Mouse (Mus musculus) MEL (cell line): ENCODE measurements around the gene Cbx6. TPM values are rescaled to one million over a fixed set of nuclear protein-coding genes. Genes with fewer than 3 reads are reported as not detected.

Experiments used
- DNase-seq: peaks from one replicate; pipeline ENCODE4 v3.0.0; 2011; ENCODE audit warnings: low read depth, low spot score
- H3K27ac ChIP-seq: 2 replicates; pipeline ENCODE4 v1.5.1; 2012; ENCODE audit warnings: low read depth, mild to moderate bottlenecking, control low read depth, low read length, moderate library complexity; ENCODE audit not compliant: control insufficient read depth
- H3K27me3 ChIP-seq, 2 experiments: fragments of 150-350 bp in 1 of 2; sonication (generic) in 1 of 2; 2 replicates each; pipeline ENCODE4 v1.6.1; 2012; ENCODE audit warnings: low read length in 2 of 2, mild to moderate bottlenecking in 2 of 2, improper control_type of control experiment in 1 of 2, moderate library complexity in 1 of 2; ENCODE audit not compliant: insufficient read depth in 2 of 2, control insufficient read depth in 1 of 2
- H3K36me3 ChIP-seq, 2 experiments: 2 replicates each; pipeline ENCODE4 v1.6.1; 2012 to 2014; ENCODE audit warnings: low read length in 2 of 2, improper control_type of control experiment in 1 of 2, inconsistent platforms in 1 of 2, mild to moderate bottlenecking in 1 of 2; ENCODE audit not compliant: insufficient read depth in 2 of 2, control insufficient read depth in 1 of 2
- H3K4me1 ChIP-seq, 2 experiments: fragments of 150-350 bp in 1 of 2; sonication (generic) in 1 of 2; 2 replicates each; pipeline ENCODE4 v1.6.1; 2012; ENCODE audit warnings: low read length in 2 of 2, improper control_type of control experiment in 1 of 2, mild to moderate bottlenecking in 1 of 2; ENCODE audit not compliant: insufficient read depth in 2 of 2, control insufficient read depth in 1 of 2
- H3K4me3 ChIP-seq, 2 experiments: fragments of 150-350 bp in 1 of 2; sonication (generic) in 1 of 2; 2 replicates each; pipeline ENCODE4 v1.5.1; 2012; ENCODE audit warnings: low read depth in 2 of 2, low read length in 2 of 2, mild to moderate bottlenecking in 2 of 2, moderate library complexity in 2 of 2, control low read depth in 1 of 2, improper control_type of control experiment in 1 of 2; ENCODE audit not compliant: control insufficient read depth in 1 of 2, insufficient read depth in 1 of 2
- H3K79me2 ChIP-seq: 2 replicates; pipeline ENCODE4 v1.6.1; 2012; ENCODE audit warnings: mild to moderate bottlenecking, low read length, moderate library complexity; ENCODE audit not compliant: control insufficient read depth, poor library complexity, insufficient read depth
- H3K9ac ChIP-seq: 2 replicates; pipeline ENCODE4 v1.6.1; 2012; ENCODE audit warnings: low read depth, mild to moderate bottlenecking, control low read depth, low read length, moderate library complexity; ENCODE audit not compliant: control insufficient read depth, poor library complexity, severe bottlenecking
- H3K9me3 ChIP-seq: fragments of 150-350 bp; sonication (generic); replicated peaks from 2 replicates; pipeline ENCODE4 v1.6.1; 2012; ENCODE audit warnings: mild to moderate bottlenecking, low read length, improper control_type of control experiment, moderate library complexity; ENCODE audit not compliant: insufficient read depth
- CHD1 ChIP-seq: IDR thresholded peaks from 2 replicates; pipeline ENCODE4 v1.6.1; 2012; ENCODE audit warnings: low read depth, mild to moderate bottlenecking, inconsistent platforms, low read length, improper control_type of control experiment
- CTCF ChIP-seq, 3 experiments: IDR thresholded peaks in 2 of 3; conservative IDR thresholded peaks in 1 of 3; 2 replicates each; pipeline ENCODE4 v1.5.1; 2011 to 2012; ENCODE audit warnings: low read length in 3 of 3, low read depth in 2 of 3, mild to moderate bottlenecking in 2 of 3, improper control_type of control experiment in 1 of 3, inconsistent platforms in 1 of 3, mixed read lengths in 1 of 3, moderate library complexity in 1 of 3; ENCODE audit not compliant: control insufficient read depth in 1 of 3, insufficient read depth in 1 of 3, poor library complexity in 1 of 3, severe bottlenecking in 1 of 3
- E2F4 ChIP-seq: IDR thresholded peaks from 2 replicates; pipeline ENCODE4 v1.6.1; 2011; ENCODE audit warnings: low read depth, low read length, improper control_type of control experiment, borderline replicate concordance
- EP300 ChIP-seq, 2 experiments: IDR thresholded peaks; 2 replicates each; pipeline ENCODE4 v1.6.1; 2011; ENCODE audit warnings: improper control_type of control experiment in 2 of 2, low read length in 2 of 2, low read depth in 1 of 2, mild to moderate bottlenecking in 1 of 2
- ETS1 ChIP-seq: IDR thresholded peaks from 2 replicates; pipeline ENCODE4 v1.6.1; 2012; ENCODE audit warnings: low read depth, mild to moderate bottlenecking, inconsistent platforms, low read length, improper control_type of control experiment, moderate library complexity
- GATA1 ChIP-seq: IDR thresholded peaks from 2 replicates; pipeline ENCODE4 v1.6.1; 2011; ENCODE audit warnings: low read depth, low read length, improper control_type of control experiment
- JUND ChIP-seq: IDR thresholded peaks from 2 replicates; pipeline ENCODE4 v1.6.1; 2011; ENCODE audit warnings: low read depth, mild to moderate bottlenecking, improper control_type of control experiment, low read length
- MAX ChIP-seq: IDR thresholded peaks from 2 replicates; pipeline ENCODE4 v1.6.1; 2011; ENCODE audit warnings: low read length, improper control_type of control experiment
- MYC ChIP-seq: IDR thresholded peaks from 2 replicates; pipeline ENCODE4 v1.6.1; 2011; ENCODE audit warnings: low read depth, mild to moderate bottlenecking, low read length, improper control_type of control experiment, moderate library complexity
- POLR2A ChIP-seq, 2 experiments: IDR thresholded peaks; 2 replicates each; pipeline ENCODE4 v1.6.1; 2011 to 2012; ENCODE audit warnings: low read length in 2 of 2, mild to moderate bottlenecking in 2 of 2, control low read depth in 1 of 2, improper control_type of control experiment in 1 of 2, low read depth in 1 of 2, moderate library complexity in 1 of 2; ENCODE audit not compliant: control insufficient read depth in 1 of 2, insufficient read depth in 1 of 2, poor library complexity in 1 of 2
- POLR2AphosphoS2 ChIP-seq: IDR thresholded peaks from 2 replicates; pipeline ENCODE4 v1.6.1; 2011; ENCODE audit warnings: low read length, improper control_type of control experiment
- POLR2AphosphoS5 ChIP-seq: IDR thresholded peaks from 2 replicates; pipeline ENCODE4 v1.6.1; 2012; ENCODE audit warnings: low read depth, borderline replicate concordance, mild to moderate bottlenecking, inconsistent platforms, low read length, moderate library complexity, mixed read lengths
- SIN3A ChIP-seq: IDR thresholded peaks from 2 replicates; pipeline ENCODE4 v1.6.1; 2012; ENCODE audit warnings: low read length, improper control_type of control experiment, inconsistent platforms
- SMC3 ChIP-seq: IDR thresholded peaks from 2 replicates; pipeline ENCODE4 v1.6.1; 2011; ENCODE audit warnings: low read depth, low read length, improper control_type of control experiment
- TAL1 ChIP-seq: IDR thresholded peaks from 2 replicates; pipeline ENCODE4 v1.6.1; 2012; ENCODE audit warnings: mild to moderate bottlenecking, inconsistent platforms, low read length, moderate library complexity, mixed read lengths
- TBP ChIP-seq: IDR thresholded peaks from 2 replicates; pipeline ENCODE4 v1.8.0; 2011; ENCODE audit warnings: low read depth, low read length, improper control_type of control experiment
- TCF12 ChIP-seq: IDR thresholded peaks from 2 replicates; pipeline ENCODE4 v1.6.1; 2014; ENCODE audit warnings: low read depth, mild to moderate bottlenecking, inconsistent platforms, low read length, improper control_type of control experiment, moderate library complexity
- UBTF ChIP-seq: IDR thresholded peaks from 2 replicates; pipeline ENCODE4 v1.6.1; 2012; ENCODE audit warnings: low read depth, mild to moderate bottlenecking, inconsistent platforms, low read length, improper control_type of control experiment, moderate library complexity, borderline replicate concordance; ENCODE audit not compliant: insufficient read depth
- USF1 ChIP-seq: IDR thresholded peaks from 2 replicates; pipeline ENCODE4 v1.6.1; 2014; ENCODE audit warnings: low read depth, mild to moderate bottlenecking, inconsistent platforms, low read length, improper control_type of control experiment, moderate library complexity
- USF2 ChIP-seq, 2 experiments: IDR thresholded peaks; 2 replicates each; pipeline ENCODE4 v1.6.1; 2011 to 2012; ENCODE audit warnings: improper control_type of control experiment in 2 of 2, low read length in 2 of 2, borderline replicate concordance in 1 of 2, inconsistent platforms in 1 of 2, low read depth in 1 of 2, mild to moderate bottlenecking in 1 of 2; ENCODE audit not compliant: insufficient read depth in 1 of 2
- ZMIZ1 ChIP-seq: IDR thresholded peaks from 2 replicates; pipeline ENCODE4 v1.6.1; 2012; ENCODE audit warnings: low read depth, mild to moderate bottlenecking, inconsistent platforms, low read length, improper control_type of control experiment, moderate library complexity
- polyA plus RNA-seq, 2 experiments: library from polyadenylated mRNA; stranded (reverse) in 1 of 2; unstranded in 1 of 2; fragments of >175 nt in 1 of 2; fragments of >200 nt in 1 of 2; gene quantifications; 2 replicates each; pipeline versions ENCODE4 v1.2.1 to v1.2.4; 2012; ENCODE audit warnings: low replicate concordance in 2 of 2, low read depth in 1 of 2; ENCODE audit not compliant: insufficient read length in 2 of 2, insufficient read depth in 1 of 2, missing spikeins in 1 of 2
- total RNA-seq: library from RNA; depleted of rRNA; stranded (reverse); fragments of 300-350 nt; gene quantifications from 2 replicates; pipeline ENCODE4 v1.2.3, GENCODE M21; 2012

The Cbx6 gene
- total and polyA plus RNA-seq, 3 experiments, result 25.1 to 43.6 TPM; not detected in 1

GRCm38 (mm10) chr15:79828366-79829035, 6.0 kb downstream of the Cbx6 start:
- no peak overlapping the region for H3K9ac ChIP-seq
- peaks cover 7 to 14% of the 10 kb centered on the region in 2 experiments; a peak in 3 of 4 replicates for H3K4me1 ChIP-seq
- H3K36me3 ChIP-seq, result peaks cover 0 to 21% of the 10 kb centered on the region in 2 experiments; a peak in 3 of 4 replicates
- no peaks in the 10 kb centered on the region for H3K9me3 ChIP-seq
- peak; percentile 21 for DNase-seq
- no peak for TF ChIP-seq POLR2AphosphoS2
- TF ChIP-seq CTCF (IDR thresholded peaks at IDR 0.05 in 2 of 3, conservative IDR thresholded peaks at IDR 0.05 in 1 of 3; ENCODE audit: control insufficient read depth in 1 of 3, insufficient read depth in 1 of 3, low read depth in 2 of 3, low read length in 3 of 3, poor library complexity in 1 of 3, severe bottlenecking in 1 of 3), result peak; percentile 20 to 62 (median 39); a peak in 4 of 6 replicates
- TF ChIP-seq, all 39 proteins: peak for 1
- Histone ChIP-seq H3K27me3 (no peaks in the 10 kb centered on the region), H3K27ac (no peak overlapping the region), H3K79me2 (peaks cover 14% of the 10 kb centered on the region), H3K4me3 (no peak overlapping the region)

GRCm38 (mm10) chr15:79827778-79828210, 6.7 kb downstream of the Cbx6 start:
- peaks cover 7% of the 10 kb centered on the region for H3K79me2 ChIP-seq
- peaks cover 14 to 19% of the 10 kb centered on the region in 2 experiments; a peak in 3 of 4 replicates for H3K4me1 ChIP-seq
- no peaks in the 10 kb centered on the region for H3K9me3 ChIP-seq
- peaks cover 0 to 26% of the 10 kb centered on the region in 2 experiments; a peak in 3 of 4 replicates for H3K36me3 ChIP-seq
- H3K27me3 ChIP-seq, result no peaks in the 10 kb centered on the region
- H3K27ac ChIP-seq, result no peak overlapping the region
- H3K9ac ChIP-seq, result no peak overlapping the region
- TF ChIP-seq TAL1 (no peak), ETS1 (no peak), JUND (no peak), MAX (no peak), USF1 (no peak), UBTF (no peak), MYC (no peak), E2F4 (no peak), CHD1 (no peak), ZMIZ1 (no peak), EP300 (IDR thresholded peaks at IDR 0.05; ENCODE audit: low read depth in 1 of 2, low read length in 2 of 2) (no peak), CTCF (IDR thresholded peaks at IDR 0.05 in 2 of 3, conservative IDR thresholded peaks at IDR 0.05 in 1 of 3; ENCODE audit: control insufficient read depth in 1 of 3, insufficient read depth in 1 of 3, low read depth in 2 of 3, low read length in 3 of 3, poor library complexity in 1 of 3, severe bottlenecking in 1 of 3) (no peak), TCF12 (no peak), SMC3 (no peak), POLR2A (IDR thresholded peaks at IDR 0.05; ENCODE audit: control insufficient read depth in 1 of 2, insufficient read depth in 1 of 2, low read depth in 1 of 2, low read length in 2 of 2, poor library complexity in 1 of 2) (no peak), POLR2AphosphoS5 (no peak), TBP (no peak), USF2 (IDR thresholded peaks at IDR 0.05; ENCODE audit: borderline replicate concordance in 1 of 2, insufficient read depth in 1 of 2, low read depth in 1 of 2, low read length in 2 of 2) (no peak), SIN3A (no peak), GATA1 (no peak)
- H3K4me3 ChIP-seq, result no peak overlapping the region
- DNase-seq, result no peak
